Mouse (Mus musculus): ENCODE measurements around the gene Fbxl17. TPM values are rescaled to one million over a fixed set of nuclear protein-coding genes. Genes with fewer than 3 reads are reported as not detected.
A peak's percentile ranks its signal among the peaks of the same experiment; 100 is the strongest.

Gene Fbxl17
- polyA plus RNA-seq, 1 experiment from 2014 or later, result 29.0 TPM

DNA sequence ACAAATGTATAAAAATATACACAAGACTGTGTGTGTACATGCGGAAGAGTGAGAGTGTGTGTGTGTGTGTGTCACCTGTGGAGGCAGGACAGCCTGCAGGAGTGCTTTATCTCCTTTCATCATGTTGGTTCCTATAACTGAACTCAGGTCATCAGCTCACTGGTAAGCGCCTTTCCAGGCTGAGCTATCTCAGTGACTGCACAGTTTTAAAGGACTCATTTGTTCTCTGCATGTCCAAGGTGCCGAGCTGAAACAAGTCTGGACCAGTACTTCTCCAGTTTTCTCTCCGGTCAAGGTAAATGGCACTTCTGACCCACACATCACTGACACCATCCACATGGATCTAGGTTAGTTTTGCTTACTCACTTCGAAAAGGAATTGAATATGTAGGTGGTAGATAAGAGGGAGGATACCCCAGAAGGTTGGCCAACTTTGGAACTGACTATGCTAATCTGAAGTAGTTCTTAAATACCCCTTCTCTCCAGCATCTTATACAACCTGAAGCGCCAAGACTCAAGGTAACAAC is 2.5 kb downstream of the Fbxl17 start:
- WGBS, result 81% methylated on average over 6 of the region's 6 CpGs
- H3K9me3 ChIP-seq, result no peaks in the 10 kb centered on the region
- H3K27me3 ChIP-seq, result no peaks in the 10 kb centered on the region
- peaks cover 62% of the 10 kb centered on the region for H3K4me1 ChIP-seq (replicated peaks)
- H3K9ac ChIP-seq (replicated peaks), result peak overlapping the region; percentile 99; the same call in 1 of the 2 replicates
- peak overlapping the region; percentile 97 for H3K4me3 ChIP-seq (replicated peaks)
- H3K36me3 ChIP-seq, result no peaks in the 10 kb centered on the region
- no peak overlapping the region for H3K27ac ChIP-seq
- no peak for ATAC-seq
- peak overlapping the region; percentile 72 for H3K4me2 ChIP-seq (replicated peaks)

DNA sequence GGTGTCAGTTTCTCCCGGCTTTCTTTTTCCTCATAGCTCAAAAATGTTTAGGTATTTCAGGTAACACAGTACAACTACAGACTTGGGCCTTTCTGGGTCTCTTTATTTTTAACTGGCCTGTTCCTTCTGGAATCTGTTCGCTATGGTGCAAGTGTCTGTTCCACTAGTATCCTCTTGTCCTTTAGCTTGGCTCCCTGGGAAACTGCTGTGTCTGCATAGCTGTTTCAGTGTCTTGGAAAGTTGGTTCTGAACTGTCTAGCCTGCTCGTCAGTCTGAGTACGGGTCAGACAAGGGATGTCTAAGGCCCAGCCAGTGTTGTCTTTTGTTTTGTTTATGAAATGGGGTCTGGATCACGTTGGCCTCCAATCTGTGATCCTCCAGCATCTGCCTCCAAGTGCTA is 3.7 kb downstream of the Fbxl17 start:
- H3K36me3 ChIP-seq, result no peaks in the 10 kb centered on the region
- H3K4me3 ChIP-seq (replicated peaks), result no peak overlapping the region
- peak overlapping the region; percentile 7; the same call in 1 of the 2 replicates for H3K9ac ChIP-seq (replicated peaks)
- no peak for ATAC-seq
- peaks cover 62% of the 10 kb centered on the region for H3K4me1 ChIP-seq (replicated peaks)
- WGBS, result 63% methylated on average over 5 of the region's 5 CpGs
- no peaks in the 10 kb centered on the region for H3K9me3 ChIP-seq
- no peak overlapping the region for H3K27ac ChIP-seq
- no peaks in the 10 kb centered on the region for H3K27me3 ChIP-seq
- H3K4me2 ChIP-seq (replicated peaks), result peak overlapping the region; percentile 72

DNA sequence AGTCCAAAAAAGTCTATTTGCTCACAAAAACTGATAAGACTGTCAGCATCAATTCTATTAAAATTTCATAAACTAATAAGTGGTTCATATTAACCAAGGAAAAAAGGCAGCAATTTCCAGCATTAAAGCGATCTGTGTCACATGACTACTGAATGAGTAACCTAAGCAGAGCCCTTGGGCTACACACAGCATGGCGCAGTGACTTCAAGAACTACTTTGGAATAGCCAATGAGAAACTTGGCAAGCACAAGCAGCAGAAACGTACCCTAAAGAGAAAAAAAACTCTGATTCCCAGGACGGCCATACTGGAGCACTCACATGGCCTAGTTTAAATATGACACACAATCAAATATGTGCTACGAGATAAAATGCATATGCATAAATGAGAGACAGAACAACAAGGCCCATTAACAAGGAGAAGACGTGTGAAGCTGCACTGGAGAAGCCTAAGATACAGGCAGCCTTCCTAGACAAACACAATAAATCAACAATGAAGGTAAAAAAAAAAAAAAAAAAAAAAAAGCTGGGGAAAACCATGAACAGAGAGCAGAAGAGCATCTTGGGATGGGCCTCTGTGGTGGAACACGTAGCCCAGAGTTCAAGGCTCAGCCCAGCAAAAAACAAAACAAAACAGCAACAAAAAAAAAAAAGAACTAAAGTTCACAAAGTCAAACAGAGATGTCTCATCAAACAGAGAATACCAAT is 5.8 kb downstream of the Fbxl17 start:
- Histone ChIP-seq H3K9me3 (no peaks in the 10 kb centered on the region), H3K36me3 (peaks cover 7% of the 10 kb centered on the region), H3K9ac (replicated peaks) (no peak overlapping the region), H3K4me1 (replicated peaks) (peaks cover 56% of the 10 kb centered on the region), H3K4me2 (replicated peaks) (no peak overlapping the region), H3K27ac (no peak overlapping the region), H3K27me3 (no peaks in the 10 kb centered on the region), H3K4me3 (replicated peaks) (no peak overlapping the region)
- ATAC-seq, result no peak
- 74% methylated on average over 7 of the region's 7 CpGs for WGBS

DNA sequence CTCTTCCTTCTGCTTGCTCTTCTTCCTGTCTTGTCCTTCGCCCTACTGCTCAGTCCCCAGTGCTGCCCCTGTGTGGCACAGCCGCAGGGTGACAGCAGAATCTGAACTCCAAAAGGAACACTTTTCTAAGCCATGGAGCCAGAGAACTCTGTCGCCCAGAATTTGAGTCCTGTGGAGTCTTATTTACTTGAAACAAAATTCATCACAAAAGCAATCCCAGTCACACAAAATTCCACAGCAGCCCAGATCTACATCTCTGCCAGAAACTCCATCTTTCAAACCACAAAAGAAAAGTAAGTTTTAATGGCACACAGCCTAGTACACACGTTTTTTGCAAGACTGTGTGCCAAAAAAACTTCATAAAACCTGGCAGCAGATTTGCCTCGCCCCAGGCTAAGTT is 6.5 kb downstream of the Fbxl17 start:
- H3K4me2 ChIP-seq (replicated peaks), result no peak overlapping the region
- peaks cover 9% of the 10 kb centered on the region for H3K36me3 ChIP-seq
- H3K27me3 ChIP-seq, result no peaks in the 10 kb centered on the region
- no peaks in the 10 kb centered on the region for H3K9me3 ChIP-seq
- no peak overlapping the region for H3K4me3 ChIP-seq (replicated peaks)
- H3K4me1 ChIP-seq (replicated peaks), result peaks cover 52% of the 10 kb centered on the region
- no peak for ATAC-seq
- no peak overlapping the region for H3K9ac ChIP-seq (replicated peaks)
- 42% methylated on average over 5 of the region's 5 CpGs for whole genome bisulfite sequencing
- H3K27ac ChIP-seq, result no peak overlapping the region

DNA sequence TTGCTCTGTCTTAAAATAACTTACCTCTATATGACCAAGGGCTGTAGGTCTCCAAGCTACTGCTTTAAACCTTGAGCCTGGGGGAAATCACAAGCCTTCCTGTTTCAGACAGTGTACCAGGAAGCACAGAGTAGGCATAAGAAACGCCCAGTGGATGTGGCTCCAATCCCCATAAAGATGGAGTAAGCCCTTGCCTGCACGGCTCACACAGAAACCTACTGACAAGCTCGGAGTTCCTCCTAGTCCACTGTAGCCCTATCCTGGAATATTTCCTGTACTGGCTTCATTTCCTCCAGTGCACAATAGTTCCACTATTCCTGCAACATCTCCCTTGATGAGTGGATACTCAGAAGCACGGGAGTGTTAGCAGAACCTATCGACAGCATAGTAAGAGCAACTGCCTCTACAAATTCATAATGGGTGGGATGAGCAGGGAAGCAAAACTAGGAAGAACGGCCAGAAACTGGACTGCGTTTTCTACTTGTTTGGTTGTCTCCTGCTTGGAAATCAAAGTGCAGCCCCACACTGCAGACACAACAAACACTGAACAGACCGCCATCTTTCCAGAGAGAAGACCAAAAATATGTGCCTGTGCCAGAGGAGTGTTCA is 7.0 kb downstream of the Fbxl17 start:
- no peaks in the 10 kb centered on the region for H3K9me3 ChIP-seq
- H3K36me3 ChIP-seq, result peaks cover 9% of the 10 kb centered on the region
- no peak for ATAC-seq
- no peak overlapping the region for H3K9ac ChIP-seq (replicated peaks)
- no peak overlapping the region for H3K4me3 ChIP-seq (replicated peaks)
- no peak overlapping the region for H3K4me2 ChIP-seq (replicated peaks)
- H3K4me1 ChIP-seq (replicated peaks), result peaks cover 47% of the 10 kb centered on the region
- no peak overlapping the region for H3K27ac ChIP-seq
- H3K27me3 ChIP-seq, result no peaks in the 10 kb centered on the region
- 88% methylated on average over 8 of the region's 8 CpGs for WGBS

DNA sequence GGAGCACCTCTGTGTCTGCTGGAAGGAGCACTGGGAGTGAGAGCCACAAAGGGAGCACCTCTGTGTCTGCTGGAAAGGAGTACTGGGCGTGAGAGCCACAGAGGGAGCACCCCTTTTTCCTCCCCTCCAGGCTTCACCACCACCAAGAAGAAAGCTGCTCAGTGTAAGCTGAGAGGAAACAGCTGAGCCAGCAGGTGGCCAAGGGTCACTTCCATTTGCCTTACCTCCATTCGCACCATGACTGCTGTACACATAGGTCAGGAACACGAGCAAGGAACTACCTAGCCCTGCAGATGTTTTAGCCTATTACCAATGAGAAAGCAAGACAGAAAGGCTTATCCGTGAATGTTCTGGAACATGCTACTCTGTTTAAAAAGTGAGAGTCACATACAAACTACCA is 10.3 kb downstream of the Fbxl17 start:
- H3K4me2 ChIP-seq (replicated peaks), result no peak overlapping the region
- peaks cover 19% of the 10 kb centered on the region; the same call in 1 of the 2 replicates for H3K4me1 ChIP-seq (replicated peaks)
- H3K9me3 ChIP-seq, result no peaks in the 10 kb centered on the region
- no peak overlapping the region for H3K27ac ChIP-seq
- no peak for ATAC-seq
- H3K36me3 ChIP-seq, result peaks cover 28% of the 10 kb centered on the region
- no peak overlapping the region for H3K4me3 ChIP-seq (replicated peaks)
- no peaks in the 10 kb centered on the region for H3K27me3 ChIP-seq
- H3K9ac ChIP-seq (replicated peaks), result no peak overlapping the region
- 86% methylated on average over 4 of the region's 4 CpGs for WGBS

DNA sequence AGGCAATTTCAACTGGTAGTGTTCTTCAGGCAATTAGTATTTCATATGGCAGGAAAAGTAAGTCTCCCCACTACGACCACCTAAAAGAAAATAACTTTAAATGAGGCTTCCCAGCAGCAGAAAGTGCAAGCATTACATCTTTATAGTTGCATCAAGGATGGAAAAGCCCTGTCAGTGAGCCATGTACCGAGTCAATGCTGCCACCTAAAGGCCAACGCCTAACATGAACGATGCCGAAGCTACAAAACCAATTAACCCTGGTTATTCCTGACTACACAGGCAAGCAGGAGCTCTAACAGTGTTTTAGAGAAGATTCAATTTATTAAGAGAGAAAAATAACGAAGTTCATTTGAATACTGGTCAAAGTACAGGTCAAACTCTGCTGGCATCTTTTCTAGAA is 32.0 kb downstream of the Fbxl17 start:
- no peaks in the 10 kb centered on the region for H3K36me3 ChIP-seq
- ATAC-seq, result peak; percentile 48
- no peak overlapping the region for H3K4me2 ChIP-seq (replicated peaks)
- H3K9ac ChIP-seq (replicated peaks), result no peak overlapping the region
- H3K4me3 ChIP-seq (replicated peaks), result no peak overlapping the region
- peaks cover 30% of the 10 kb centered on the region for H3K4me1 ChIP-seq (replicated peaks)
- H3K9me3 ChIP-seq, result no peaks in the 10 kb centered on the region
- no peaks in the 10 kb centered on the region for H3K27me3 ChIP-seq
- 2% methylated on average over 6 of the region's 6 CpGs for WGBS
- no peak overlapping the region for H3K27ac ChIP-seq

DNA sequence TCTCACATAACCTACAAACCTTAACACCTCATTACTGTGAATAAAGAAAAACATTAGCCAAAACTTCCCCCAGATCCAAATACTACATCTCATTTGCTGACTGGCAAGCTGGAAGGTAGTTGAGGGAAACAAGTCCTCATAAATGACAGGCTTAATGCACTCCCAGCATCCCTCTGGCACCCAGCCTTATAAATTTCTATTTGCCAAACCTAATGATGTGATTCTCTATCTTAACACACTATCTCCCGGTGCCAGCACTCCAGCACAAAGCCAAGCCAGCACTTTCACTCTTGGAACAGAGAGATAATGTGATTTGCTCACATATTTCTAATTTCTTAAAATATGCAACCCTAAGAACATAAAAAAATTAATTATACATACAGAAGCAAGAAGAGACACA is 34.6 kb downstream of the Fbxl17 start:
- Histone ChIP-seq H3K27ac (no peak overlapping the region), H3K4me2 (replicated peaks) (no peak overlapping the region), H3K9me3 (no peaks in the 10 kb centered on the region), H3K4me3 (replicated peaks) (no peak overlapping the region), H3K9ac (replicated peaks) (no peak overlapping the region), H3K36me3 (no peaks in the 10 kb centered on the region), H3K4me1 (replicated peaks) (peaks cover 39% of the 10 kb centered on the region), H3K27me3 (no peaks in the 10 kb centered on the region)
- 46% methylated on average over 1 of the region's 1 CpGs for WGBS
- ATAC-seq, result no peak

DNA sequence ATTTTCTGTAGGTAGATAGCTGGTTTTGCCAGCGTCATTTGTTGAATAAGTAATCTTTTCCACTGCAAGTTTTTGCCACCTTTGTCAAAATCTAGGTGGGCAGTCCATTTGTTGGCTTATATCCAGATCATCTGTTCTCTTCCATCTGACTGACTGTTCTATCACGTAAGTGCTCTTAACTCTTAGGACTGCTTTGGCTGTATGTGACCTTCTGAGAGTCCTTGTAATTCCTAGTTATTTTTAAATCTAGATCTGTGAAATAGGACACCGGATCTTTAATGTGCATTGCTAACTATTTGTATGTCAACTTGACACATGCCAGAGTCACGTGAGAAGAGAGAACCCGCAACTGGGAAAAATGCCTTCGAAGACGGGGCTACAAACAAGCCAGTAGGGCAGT is 37.3 kb downstream of the Fbxl17 start:
- 85% methylated on average over 7 of the region's 7 CpGs for WGBS
- no peaks in the 10 kb centered on the region for H3K27me3 ChIP-seq
- no peaks in the 10 kb centered on the region for H3K9me3 ChIP-seq
- ATAC-seq, result no peak
- peaks cover 4% of the 10 kb centered on the region; the same call in 1 of the 2 replicates for H3K36me3 ChIP-seq
- H3K4me3 ChIP-seq (replicated peaks), result no peak overlapping the region
- H3K4me2 ChIP-seq (replicated peaks), result no peak overlapping the region
- peaks cover 45% of the 10 kb centered on the region for H3K4me1 ChIP-seq (replicated peaks)
- H3K9ac ChIP-seq (replicated peaks), result no peak overlapping the region
- H3K27ac ChIP-seq, result no peak overlapping the region

DNA sequence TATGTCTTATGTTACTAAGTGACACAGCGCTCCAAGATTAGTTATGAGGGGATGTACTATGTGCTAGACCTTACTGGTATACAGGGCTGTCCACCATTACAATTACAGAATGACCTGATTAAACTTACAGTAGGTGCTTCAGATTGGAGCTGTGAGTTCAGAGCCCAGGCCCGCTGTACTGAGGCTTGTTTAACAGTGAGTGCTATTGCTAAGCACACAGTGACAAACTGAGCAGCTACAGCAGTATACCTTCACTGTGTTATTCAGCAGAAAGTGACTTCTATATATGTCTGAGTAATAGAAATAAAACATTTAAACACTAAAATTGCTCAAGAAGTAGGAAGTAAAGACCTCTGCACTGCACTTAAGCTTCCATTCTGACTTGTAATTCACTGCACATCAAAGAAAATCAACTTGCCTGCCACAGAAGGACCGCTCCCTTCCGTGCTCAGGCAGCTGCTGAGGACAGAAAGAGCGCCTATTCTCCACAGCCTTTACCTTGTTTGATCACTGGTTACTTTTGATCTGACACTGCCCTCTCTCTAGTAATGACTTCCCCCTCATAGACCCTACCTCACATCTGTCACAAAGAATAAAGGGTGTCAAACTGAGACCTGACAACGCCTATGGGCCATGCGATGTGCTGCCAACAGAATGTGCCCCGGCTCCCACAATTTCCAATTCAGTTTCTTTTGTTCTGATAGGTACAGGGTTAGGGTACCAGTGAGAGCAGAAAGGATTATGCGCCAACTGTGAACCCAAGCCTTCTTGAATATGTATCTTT is 39.9 kb downstream of the Fbxl17 start:
- Histone ChIP-seq H3K4me2 (replicated peaks) (no peak overlapping the region), H3K27me3 (no peaks in the 10 kb centered on the region), H3K27ac (peak overlapping the region; percentile 68), H3K9ac (replicated peaks) (no peak overlapping the region), H3K4me3 (replicated peaks) (no peak overlapping the region), H3K4me1 (replicated peaks) (peaks cover 30% of the 10 kb centered on the region), H3K36me3 (peaks cover 7% of the 10 kb centered on the region; the same call in 1 of the 2 replicates), H3K9me3 (no peaks in the 10 kb centered on the region)
- ATAC-seq, result peak; percentile 97
- 25% methylated on average over 9 of the region's 9 CpGs for WGBS

DNA sequence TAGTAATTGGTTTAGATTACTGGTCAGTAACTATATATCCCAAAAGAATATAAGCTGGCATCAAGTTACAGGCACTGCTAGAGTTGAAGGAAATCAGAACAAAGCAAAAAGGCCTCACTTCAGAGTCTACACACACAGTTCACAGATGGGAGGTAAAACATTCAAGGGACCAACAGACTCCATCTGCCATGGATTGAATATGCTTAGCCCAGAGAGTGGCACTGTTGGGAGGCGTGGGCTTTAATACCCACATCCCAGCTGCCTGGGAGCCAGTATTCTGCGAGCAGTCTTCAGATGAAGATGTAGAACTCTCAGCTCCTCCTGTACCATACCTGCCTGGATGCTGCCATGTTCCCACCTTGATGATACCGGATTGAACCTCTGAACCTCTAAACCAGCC is 41.8 kb downstream of the Fbxl17 start:
- 81% methylated on average over 3 of the region's 3 CpGs for WGBS
- Histone ChIP-seq H3K27me3 (no peaks in the 10 kb centered on the region), H3K4me2 (replicated peaks) (no peak overlapping the region), H3K36me3 (peaks cover 7% of the 10 kb centered on the region; the same call in 1 of the 2 replicates), H3K4me1 (replicated peaks) (peaks cover 20% of the 10 kb centered on the region), H3K4me3 (replicated peaks) (no peak overlapping the region), H3K9me3 (no peaks in the 10 kb centered on the region), H3K9ac (replicated peaks) (no peak overlapping the region), H3K27ac (no peak overlapping the region)
- no peak for ATAC-seq

Data from midbrain, embryonic 13.5 days (tissue).